Mouse (Mus musculus) neural tube, embryonic 11.5 days (tissue): ENCODE data around the gene Scd4. TPM values are rescaled to one million over a fixed set of nuclear protein-coding genes. Genes with fewer than 3 reads are reported as not detected.
"Not testable (repeated sequence)": the region's sequence is repeated elsewhere in the genome, so short reads cannot be mapped to it uniquely, and the experiment has no call there.

Experiments used
- ATAC-seq: fragments of 200-750 bp; cut with Nextera tagmentation; 2 replicates; pipeline ENCODE4 v1.8.0; 2017; ENCODE audit warnings: moderate number of reproducible peaks, mild to moderate bottlenecking, moderate TSS enrichment, moderate library complexity; ENCODE audit not compliant: insufficient read depth, low FRiP score, low TSS enrichment
- DNase-seq: peaks from one replicate; pipeline ENCODE4 v3.0.0-alpha.2; 2015; ENCODE audit warnings: low spot score
- H3K27ac ChIP-seq: fragments of 300-500 bp; sonication (generic); 2 replicates; pipeline ENCODE4 v1.5.1; 2014; ENCODE audit warnings: low read depth, mild to moderate bottlenecking, low read length
- H3K27me3 ChIP-seq: fragments of 300-500 bp; sonication (generic); 2 replicates; pipeline ENCODE4 v1.6.1; 2014; ENCODE audit warnings: mild to moderate bottlenecking, low read length, mixed read lengths; ENCODE audit not compliant: control insufficient read depth, insufficient read depth
- H3K36me3 ChIP-seq: fragments of 300-500 bp; sonication (generic); 2 replicates; pipeline ENCODE4 v1.6.1; 2014; ENCODE audit warnings: mild to moderate bottlenecking, low read length, moderate library complexity, mixed read lengths; ENCODE audit not compliant: control insufficient read depth, insufficient read depth
- H3K4me1 ChIP-seq: fragments of 300-500 bp; sonication (generic); 2 replicates; pipeline ENCODE4 v1.6.1; 2014; ENCODE audit warnings: low read length, mixed read lengths; ENCODE audit not compliant: control insufficient read depth, insufficient read depth
- H3K4me2 ChIP-seq: fragments of 300-500 bp; sonication (generic); 2 replicates; pipeline ENCODE4 v1.6.1; 2014; ENCODE audit warnings: low read depth, mild to moderate bottlenecking, moderate library complexity
- H3K4me3 ChIP-seq: fragments of 300-500 bp; sonication (generic); 2 replicates; pipeline ENCODE4 v1.5.1; 2014; ENCODE audit warnings: low read depth, low read length
- H3K9ac ChIP-seq: fragments of 300-500 bp; sonication (generic); 2 replicates; pipeline ENCODE4 v1.6.1; 2014; ENCODE audit warnings: mild to moderate bottlenecking, low read length
- H3K9me3 ChIP-seq: fragments of 300-500 bp; sonication (generic); 2 replicates; pipeline ENCODE4 v1.6.1; 2016; ENCODE audit warnings: low read length; ENCODE audit not compliant: control insufficient read depth
- WGBS: fragments of 180-500 bp; shearing (Covaris S2); extraction: QIAGEN DNeasy Blood & Tissue Kit; methylation state at CpG from one replicate; pipeline ENCODE4 v1.1.7; 2014; 5-methylcytosine and 5-hydroxymethylcytosine counted together
- polyA plus RNA-seq: library from polyadenylated mRNA; unstranded; fragments of >200 nt; fragmentation: Nextera tagmentation; extraction: Ambion mirVana; gene quantifications from 2 replicates; pipeline ENCODE4 v1.2.1, GENCODE M21; 2014

The Scd4 gene
- polyA plus RNA-seq, 1 experiment from 2014 or later = not detected

- Histone ChIP-seq H3K4me2 (no peak overlapping the region), H3K27ac (no peak overlapping the region), H3K4me1 (peaks cover 8% of the 10 kb centered on the region; the same call in 1 of the 2 replicates), H3K9ac (no peak overlapping the region), H3K4me3 (no peak overlapping the region), H3K36me3 (peaks cover 49% of the 10 kb centered on the region), H3K27me3 (no peaks in the 10 kb centered on the region), H3K9me3 (no peaks in the 10 kb centered on the region)
- WGBS = 91% methylated on average over 16 of the region's 16 CpGs
- ATAC-seq = no peak
- DNase-seq = no peak
Measured at GRCm38 (mm10) chr19:44304851-44305510, 27.9 kb upstream of the Scd4 start.

GRCm38 (mm10) chr19:44305701-44306100 lies 27.2 kb upstream of the Scd4 start:
- Histone ChIP-seq H3K36me3 (peaks cover 44% of the 10 kb centered on the region), H3K27me3 (no peaks in the 10 kb centered on the region), H3K9me3 (no peaks in the 10 kb centered on the region), H3K27ac (no peak overlapping the region), H3K4me3 (no peak overlapping the region), H3K9ac (no peak overlapping the region), H3K4me2 (no peak overlapping the region), H3K4me1 (peaks cover 2% of the 10 kb centered on the region; the same call in 1 of the 2 replicates)
- 91% methylated on average over 15 of the region's 15 CpGs for WGBS
- ATAC-seq = no peak
- DNase-seq = no peak

DNA sequence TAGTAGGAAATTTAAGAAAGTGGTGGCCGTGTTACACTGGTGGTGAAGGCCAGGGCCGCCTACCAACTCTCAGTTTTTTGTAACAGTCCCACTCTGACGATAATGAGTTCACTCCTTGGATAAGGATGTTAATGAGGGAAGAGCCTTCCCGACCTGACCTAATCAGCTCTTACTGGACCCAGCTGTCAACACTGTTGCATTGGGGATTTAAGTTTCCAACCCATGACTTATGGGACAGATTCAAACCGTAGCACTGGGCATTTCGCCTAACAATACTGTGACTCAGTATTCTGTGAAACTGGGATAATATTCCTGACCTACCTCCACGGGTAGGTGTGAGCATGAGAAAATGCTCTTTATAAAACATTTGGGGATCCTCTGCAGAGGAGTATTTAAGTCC lies 26.7 kb upstream of the Scd4 start:
- H3K4me1 ChIP-seq = peaks cover 4% of the 10 kb centered on the region; the same call in 1 of the 2 replicates
- no peak overlapping the region for H3K9ac ChIP-seq
- H3K36me3 ChIP-seq = peaks cover 39% of the 10 kb centered on the region
- H3K9me3 ChIP-seq = no peaks in the 10 kb centered on the region
- H3K27ac ChIP-seq = no peak overlapping the region
- ATAC-seq = no peak
- H3K4me3 ChIP-seq = no peak overlapping the region
- DNase-seq = no peak
- 87% methylated on average over 7 of the region's 7 CpGs for WGBS
- no peaks in the 10 kb centered on the region for H3K27me3 ChIP-seq
- H3K4me2 ChIP-seq = no peak overlapping the region

- Histone ChIP-seq H3K27ac (no peak overlapping the region), H3K4me2 (no peak overlapping the region), H3K9me3 (no peaks in the 10 kb centered on the region), H3K4me1 (peaks cover 8% of the 10 kb centered on the region; the same call in 1 of the 2 replicates), H3K4me3 (no peak overlapping the region), H3K9ac (no peak overlapping the region), H3K36me3 (peaks cover 31% of the 10 kb centered on the region), H3K27me3 (no peaks in the 10 kb centered on the region)
- 85% methylated on average over 9 of the region's 9 CpGs for WGBS
- ATAC-seq (no peak), DNase-seq (no peak)
Measured at GRCm38 (mm10) chr19:44307101-44307914, 25.6 kb upstream of the Scd4 start.

DNA sequence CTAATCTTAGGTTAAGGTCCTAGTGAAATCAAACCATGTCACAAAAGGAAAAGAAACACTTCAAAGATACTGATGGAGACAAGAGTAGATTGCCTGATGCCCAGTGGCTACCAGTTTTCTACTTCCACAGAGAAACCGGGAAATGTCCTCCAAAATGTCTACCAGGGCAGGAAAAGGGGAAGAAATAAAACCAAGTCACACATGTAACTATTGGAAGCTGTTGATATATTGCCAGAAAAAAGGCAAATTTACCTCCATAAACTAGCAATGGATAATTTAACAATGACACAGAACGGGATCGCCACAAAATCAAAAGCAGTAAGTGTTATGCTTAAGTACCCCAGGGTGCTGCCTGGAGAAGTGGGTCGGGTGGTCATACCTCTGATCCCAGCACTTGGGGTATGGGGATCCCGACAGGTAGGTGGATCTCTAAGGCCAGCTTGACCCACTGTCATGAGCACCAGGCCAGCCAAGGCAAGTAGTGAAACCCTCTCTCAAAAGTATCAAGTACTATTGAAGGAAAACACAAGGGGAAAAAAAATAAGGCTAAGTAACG lies 24.9 kb upstream of the Scd4 start:
- no peak overlapping the region for H3K27ac ChIP-seq
- H3K4me1 ChIP-seq = peaks cover 8% of the 10 kb centered on the region; the same call in 1 of the 2 replicates
- ATAC-seq (no peak), DNase-seq (no peak)
- H3K9ac ChIP-seq = no peak overlapping the region
- no peaks in the 10 kb centered on the region for H3K27me3 ChIP-seq
- no peak overlapping the region for H3K4me2 ChIP-seq
- H3K36me3 ChIP-seq = peaks cover 25% of the 10 kb centered on the region
- H3K4me3 ChIP-seq = no peak overlapping the region
- WGBS = 83% methylated on average over 6 of the region's 6 CpGs
- H3K9me3 ChIP-seq = no peaks in the 10 kb centered on the region

GRCm38 (mm10) chr19:44308611-44309246 lies 24.2 kb upstream of the Scd4 start:
- no peaks in the 10 kb centered on the region for H3K9me3 ChIP-seq
- H3K27me3 ChIP-seq = no peaks in the 10 kb centered on the region
- H3K9ac ChIP-seq = no peak overlapping the region
- DNase-seq = no peak
- no peak overlapping the region for H3K27ac ChIP-seq
- H3K4me2 ChIP-seq = no peak overlapping the region
- H3K4me1 ChIP-seq = peaks cover 8% of the 10 kb centered on the region; the same call in 1 of the 2 replicates
- H3K4me3 ChIP-seq = no peak overlapping the region
- 91% methylated on average over 8 of the region's 8 CpGs for WGBS
- ATAC-seq = no peak
- H3K36me3 ChIP-seq = peaks cover 20% of the 10 kb centered on the region

DNA sequence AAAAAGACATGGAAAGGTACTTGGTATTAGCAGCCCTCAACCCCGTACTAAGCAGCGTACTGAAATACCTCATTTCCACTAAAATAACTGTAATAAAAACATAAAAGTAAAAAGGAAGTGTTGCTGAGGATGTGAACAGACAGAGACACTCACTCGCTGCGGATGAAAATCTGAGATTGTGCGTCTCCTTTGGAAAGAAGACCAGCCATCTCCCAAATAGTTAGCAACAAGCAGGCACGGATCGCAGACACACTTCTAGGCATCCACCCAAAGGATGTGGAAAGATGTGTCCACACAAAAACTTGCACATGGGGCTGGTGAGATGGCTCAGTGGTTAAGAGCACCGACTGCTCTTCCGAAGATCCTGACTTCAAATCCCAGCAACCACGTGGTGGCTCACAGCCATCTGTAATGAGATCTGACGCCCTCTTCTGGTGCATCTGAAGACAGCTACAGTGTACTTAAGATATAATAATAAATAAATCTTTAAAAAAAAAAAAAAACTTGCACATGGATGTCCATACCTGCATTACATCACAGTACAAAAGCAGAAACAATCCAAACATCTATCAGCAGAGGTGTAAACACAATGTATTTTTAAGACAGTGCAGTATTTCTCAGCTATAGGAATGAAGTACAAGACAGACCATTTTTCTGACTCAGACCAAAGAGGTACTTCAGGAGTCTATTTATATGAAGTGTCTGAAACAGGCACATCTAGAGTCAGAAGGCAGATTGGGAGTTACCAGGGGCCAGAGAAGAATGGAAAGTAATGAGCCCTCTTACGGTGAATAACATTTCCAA lies 23.3 kb upstream of the Scd4 start:
- no peak for DNase-seq
- Histone ChIP-seq H3K36me3 (peaks cover 13% of the 10 kb centered on the region), H3K9ac (no peak overlapping the region), H3K27ac (no peak overlapping the region), H3K4me3 (no peak overlapping the region), H3K4me1 (peaks cover 10% of the 10 kb centered on the region; the same call in 1 of the 2 replicates), H3K4me2 (no peak overlapping the region), H3K27me3 (no peaks in the 10 kb centered on the region), H3K9me3 (no peaks in the 10 kb centered on the region)
- 81% methylated on average over 12 of the region's 12 CpGs for WGBS
- no peak for ATAC-seq

- H3K27me3 ChIP-seq, H3K4me3 ChIP-seq, H3K9ac ChIP-seq, H3K27ac ChIP-seq, ATAC-seq, H3K4me2 ChIP-seq, DNase-seq, H3K36me3 ChIP-seq, H3K9me3 ChIP-seq: not testable (repeated sequence)
- H3K4me1 ChIP-seq = peaks cover 10% of the 10 kb centered on the region; the same call in 1 of the 2 replicates
- WGBS = 87% methylated on average over 1 of the region's 1 CpGs
Measured at GRCm38 (mm10) chr19:44310155-44310575, 22.7 kb upstream of the Scd4 start.
